Mouse (Mus musculus) hindbrain, embryonic 14.5 days (tissue): ENCODE results near the gene Zfp105. TPM values are rescaled to one million over a fixed set of nuclear protein-coding genes. Genes with fewer than 3 reads are reported as not detected.
A peak's percentile ranks its signal among the peaks of the same experiment; 100 is the strongest.

Source experiments
- ATAC-seq: fragments of 200-750 bp; cut with Nextera tagmentation; 2 replicates; pipeline ENCODE4 v1.8.0; 2017; ENCODE audit warnings: moderate number of reproducible peaks, mild to moderate bottlenecking, moderate TSS enrichment, moderate library complexity; ENCODE audit not compliant: low FRiP score
- DNase-seq: peaks from one replicate; pipeline ENCODE4 v3.0.0-alpha.2; 2015; ENCODE audit warnings: low spot score
- H3K27ac ChIP-seq: fragments of 300-500 bp; sonication (generic); 2 replicates; pipeline ENCODE4 v1.5.1; 2014; ENCODE audit warnings: mild to moderate bottlenecking, moderate library complexity
- H3K27me3 ChIP-seq: fragments of 300-500 bp; sonication (generic); 2 replicates; pipeline ENCODE4 v1.6.1; 2014; ENCODE audit warnings: mild to moderate bottlenecking, low read length, mixed read lengths; ENCODE audit not compliant: control insufficient read depth, insufficient read depth
- H3K36me3 ChIP-seq: fragments of 300-500 bp; sonication (generic); replicated peaks from 2 replicates; pipeline ENCODE4 v1.6.1; 2014; ENCODE audit not compliant: control insufficient read depth, insufficient read depth
- H3K4me1 ChIP-seq: fragments of 300-500 bp; sonication (generic); replicated peaks from 2 replicates; pipeline ENCODE4 v1.6.1; 2014; ENCODE audit warnings: antibody characterized with exemption, low read length, mixed read lengths; ENCODE audit not compliant: control insufficient read depth, insufficient read depth
- H3K4me2 ChIP-seq: fragments of 300-500 bp; sonication (generic); replicated peaks from 2 replicates; pipeline ENCODE4 v1.6.1; 2014; ENCODE audit warnings: mild to moderate bottlenecking, moderate library complexity
- H3K4me3 ChIP-seq: fragments of 300-500 bp; sonication (generic); replicated peaks from 2 replicates; pipeline ENCODE4 v1.5.1; 2014; ENCODE audit warnings: mild to moderate bottlenecking, low read length
- H3K9ac ChIP-seq: fragments of 300-500 bp; sonication (generic); 2 replicates; pipeline ENCODE4 v1.6.1; 2014
- H3K9me3 ChIP-seq: fragments of 300-500 bp; sonication (generic); 2 replicates; pipeline ENCODE4 v1.6.1; 2016; ENCODE audit warnings: low read length; ENCODE audit not compliant: control insufficient read depth
- WGBS: fragments of 180-500 bp; shearing (Covaris S2); extraction: QIAGEN DNeasy Blood & Tissue Kit; methylation state at CpG from one replicate; pipeline ENCODE4 v1.1.7; 2014; 5-methylcytosine and 5-hydroxymethylcytosine counted together
- polyA plus RNA-seq: library from polyadenylated mRNA; unstranded; fragments of >200 nt; fragmentation: Nextera tagmentation; extraction: Ambion mirVana; gene quantifications from 2 replicates; pipeline ENCODE4 v1.2.1, GENCODE M21; 2014

The Zfp105 gene
- polyA plus RNA-seq, 1 experiment from 2014 or later: 17.0 TPM

DNA sequence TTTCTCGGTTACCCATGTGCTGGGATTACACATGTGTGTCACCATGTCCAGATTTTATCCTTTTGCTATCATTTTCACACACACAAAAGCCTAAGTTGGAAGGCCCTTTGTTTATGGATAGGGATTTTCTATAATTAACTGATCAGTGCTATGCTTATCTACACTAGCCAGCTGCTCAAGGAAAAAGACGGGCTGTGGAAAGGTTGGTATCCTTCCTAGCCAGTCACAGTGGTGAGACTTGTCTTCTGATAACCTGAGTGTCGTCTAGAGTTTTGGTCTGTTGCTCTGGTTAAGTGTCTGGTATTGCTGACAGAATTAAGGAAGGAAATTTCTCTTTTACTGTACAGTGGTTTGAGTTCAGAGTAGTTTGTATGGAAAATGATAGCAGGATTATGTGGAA, 6.0 kb downstream of the Zfp105 start:
- DNase-seq (no peak), ATAC-seq (no peak)
- Histone ChIP-seq H3K4me2 (no peak overlapping the region), H3K27me3 (no peaks in the 10 kb centered on the region), H3K9ac (no peak overlapping the region), H3K36me3 (peaks cover 88% of the 10 kb centered on the region), H3K27ac (no peak overlapping the region), H3K4me3 (no peak overlapping the region), H3K9me3 (no peaks in the 10 kb centered on the region), H3K4me1 (peaks cover under 1% of the 10 kb centered on the region; the same call in 1 of the 2 replicates)
- 96% methylated on average over 3 of the region's 3 CpGs for WGBS

DNA sequence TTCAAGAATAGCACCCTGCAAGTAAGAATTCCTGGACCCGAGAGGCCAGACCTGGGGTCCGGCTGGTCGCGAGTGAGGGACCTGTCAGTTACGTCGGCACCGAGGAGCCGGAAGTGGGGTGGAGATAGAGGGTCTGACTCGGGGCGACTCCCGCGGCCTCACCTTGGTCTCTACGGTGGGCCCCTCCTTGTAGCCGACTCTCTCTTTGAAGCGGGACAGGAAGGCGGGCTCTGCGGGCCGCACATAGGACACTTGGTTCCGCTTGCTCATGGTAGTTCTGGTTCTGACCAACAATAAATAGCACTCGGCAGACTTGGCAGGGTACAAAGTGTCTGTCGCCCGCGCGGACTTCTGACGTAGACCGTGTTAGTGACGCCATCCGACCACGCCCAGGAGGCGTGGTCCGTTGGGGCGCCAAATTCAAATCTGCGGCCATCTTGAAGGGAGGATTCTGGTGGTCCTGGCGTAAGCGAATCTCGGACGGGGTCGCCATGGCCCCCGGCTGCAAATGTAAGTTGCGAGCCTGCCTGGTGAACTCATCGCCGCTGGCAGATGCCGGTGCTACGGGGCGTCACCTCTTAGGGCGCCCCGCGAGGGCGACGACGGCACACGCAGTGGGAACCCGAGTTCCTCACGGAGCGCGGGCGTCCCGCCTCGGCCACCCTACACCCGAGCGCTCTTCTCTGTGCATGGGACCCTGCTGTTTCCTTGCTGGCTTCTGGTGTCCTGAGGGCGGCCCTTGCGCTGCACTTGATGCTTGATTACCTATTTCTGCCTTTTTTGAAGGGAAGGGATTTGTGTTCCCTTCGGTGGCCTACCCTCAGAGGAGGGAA, 28.0 kb downstream of the Zfp105 start, which contains the start of the genes 1110059G10Rik and Kif15:
Gene 1110059G10Rik (minus strand): TSS at position 358 of the 833 bp plus-strand sequence.
Gene Kif15 (plus strand): TSS at position 404 of the 833 bp plus-strand sequence.
- under 1% methylated on average over 64 of the region's 64 CpGs for WGBS
- peak within 1 kb of the TSS; percentile 69 for H3K4me3 ChIP-seq
- H3K27ac ChIP-seq: peak within 1 kb of the TSS; percentile 78
- no peaks in the 10 kb centered on the region for H3K27me3 ChIP-seq
- peak within 1 kb of the TSS; percentile 91 for H3K4me2 ChIP-seq
- DNase-seq: peak; percentile 97
- peak within 1 kb of the TSS; percentile 80 for H3K9ac ChIP-seq
- H3K9me3 ChIP-seq: no peaks in the 10 kb centered on the region
- H3K36me3 ChIP-seq: peaks cover 23% of the 10 kb centered on the region
- peak; percentile 97 for ATAC-seq
- H3K4me1 ChIP-seq: peaks cover 7% of the 10 kb centered on the region; the same call in 1 of the 2 replicates

Other genes with a start within 250 kb of the Zfp105 start
- not detected in 2 replicates for gene Topaz1, start 175.7 kb upstream of the Zfp105 start, polyA plus RNA-seq
- gene Tcaim, start 117.5 kb upstream of the Zfp105 start, polyA plus RNA-seq: 8.3 and 10.2 TPM in 2 replicates
- gene Gm35549, start 79.0 kb upstream of the Zfp105 start, polyA plus RNA-seq: 0.56 and 0.95 TPM in 2 replicates
- 97.7 and 104 TPM in 2 replicates for gene Zfp445, start 57.1 kb upstream of the Zfp105 start, polyA plus RNA-seq
- 1.9 and 2.2 TPM in 2 replicates for gene Zkscan7, start 37.4 kb upstream of the Zfp105 start, polyA plus RNA-seq
- gene 1110059G10Rik, start 27.9 kb downstream of the Zfp105 start, polyA plus RNA-seq: 32.3 and 33.9 TPM in 2 replicates
- gene Kif15, start 28.0 kb downstream of the Zfp105 start, polyA plus RNA-seq: 9.2 and 9.3 TPM in 2 replicates
- gene Tmem42, start 98.3 kb downstream of the Zfp105 start, polyA plus RNA-seq: 27.6 and 29.8 TPM in 2 replicates
- 0.30 and 0.68 TPM in 2 replicates for gene Tgm4, start 111.7 kb downstream of the Zfp105 start, polyA plus RNA-seq
- gene Zdhhc3, start 190.1 kb downstream of the Zfp105 start, polyA plus RNA-seq: 63.6 and 71.7 TPM in 2 replicates
- 73.2 and 76.4 TPM in 2 replicates for gene Exosc7, start 190.1 kb downstream of the Zfp105 start, polyA plus RNA-seq
- 0.60 and 0.64 TPM in 2 replicates for gene Clec3b, start 227.9 kb downstream of the Zfp105 start, polyA plus RNA-seq